Mouse (Mus musculus): ENCODE measurements around the gene Pllp. TPM values are rescaled to one million over a fixed set of nuclear protein-coding genes. Genes with fewer than 3 reads are reported as not detected.

The Pllp gene
- 0.94 TPM for polyA plus RNA-seq (2014; fragmentation: Illumina TruSeq; extraction: RNeasy Lipid Tissue Mini Kit (QIAGEN cat#74804))

GRCm38 (mm10) chr8:94695994-94696384, at the start of gene Pllp:
Pllp (minus strand) TSS chr8:94696278.

GRCm38 (mm10) chr8:94745476-94746184, 49.6 kb upstream of the Pllp start, which contains the start of gene Ccl22:
Ccl22 (plus strand) TSS chr8:94745590.

GRCm38 (mm10) chr8:94666456-94667308, 29.4 kb downstream of the Pllp start, which contains the start of gene Arl2bp:
Arl2bp (plus strand) TSS chr8:94666600.

Other genes with a start within 250 kb of the Pllp start
- gene Cpne2, start 163.3 kb downstream of the Pllp start, polyA plus RNA-seq (2014; fragmentation: Illumina TruSeq; extraction: RNeasy Lipid Tissue Mini Kit (QIAGEN cat#74804)), result 2.5 TPM
- gene Rspry1, start 94.3 kb downstream of the Pllp start, polyA plus RNA-seq (2014; fragmentation: Illumina TruSeq; extraction: RNeasy Lipid Tissue Mini Kit (QIAGEN cat#74804)), result 59.8 TPM
- gene Fam192a, start 94.3 kb downstream of the Pllp start, polyA plus RNA-seq (2014; fragmentation: Illumina TruSeq; extraction: RNeasy Lipid Tissue Mini Kit (QIAGEN cat#74804)), result 82.0 TPM
- 357 TPM for gene Arl2bp, start 29.7 kb downstream of the Pllp start, polyA plus RNA-seq (2014; fragmentation: Illumina TruSeq; extraction: RNeasy Lipid Tissue Mini Kit (QIAGEN cat#74804))
- 1.9 TPM for gene Ccl22, start 49.3 kb upstream of the Pllp start, polyA plus RNA-seq (2014; fragmentation: Illumina TruSeq; extraction: RNeasy Lipid Tissue Mini Kit (QIAGEN cat#74804))
- 0.68 TPM for gene Cx3cl1, start 75.7 kb upstream of the Pllp start, polyA plus RNA-seq (2014; fragmentation: Illumina TruSeq; extraction: RNeasy Lipid Tissue Mini Kit (QIAGEN cat#74804))
- gene Ccl17, start 114.2 kb upstream of the Pllp start, polyA plus RNA-seq (2014; fragmentation: Illumina TruSeq; extraction: RNeasy Lipid Tissue Mini Kit (QIAGEN cat#74804)), result not detected
- 5.0 TPM for gene Coq9, start 142.0 kb upstream of the Pllp start, polyA plus RNA-seq (2014; fragmentation: Illumina TruSeq; extraction: RNeasy Lipid Tissue Mini Kit (QIAGEN cat#74804))
- gene Ciapin1, start 142.1 kb upstream of the Pllp start, polyA plus RNA-seq (2014; fragmentation: Illumina TruSeq; extraction: RNeasy Lipid Tissue Mini Kit (QIAGEN cat#74804)), result 1.9 TPM
- 2.4 TPM for gene Polr2c, start 161.2 kb upstream of the Pllp start, polyA plus RNA-seq (2014; fragmentation: Illumina TruSeq; extraction: RNeasy Lipid Tissue Mini Kit (QIAGEN cat#74804))
- gene Dok4, start 180.1 kb upstream of the Pllp start, polyA plus RNA-seq (2014; fragmentation: Illumina TruSeq; extraction: RNeasy Lipid Tissue Mini Kit (QIAGEN cat#74804)), result 1.4 TPM
- 0.31 TPM for gene Ccdc102a, start 221.8 kb upstream of the Pllp start, polyA plus RNA-seq (2014; fragmentation: Illumina TruSeq; extraction: RNeasy Lipid Tissue Mini Kit (QIAGEN cat#74804))
- not detected for gene Adgrg5, start 227.4 kb upstream of the Pllp start, polyA plus RNA-seq (2014; fragmentation: Illumina TruSeq; extraction: RNeasy Lipid Tissue Mini Kit (QIAGEN cat#74804))